ENCODE assay signal across 12 mouse cellular contexts in the genomic region with DNA sequence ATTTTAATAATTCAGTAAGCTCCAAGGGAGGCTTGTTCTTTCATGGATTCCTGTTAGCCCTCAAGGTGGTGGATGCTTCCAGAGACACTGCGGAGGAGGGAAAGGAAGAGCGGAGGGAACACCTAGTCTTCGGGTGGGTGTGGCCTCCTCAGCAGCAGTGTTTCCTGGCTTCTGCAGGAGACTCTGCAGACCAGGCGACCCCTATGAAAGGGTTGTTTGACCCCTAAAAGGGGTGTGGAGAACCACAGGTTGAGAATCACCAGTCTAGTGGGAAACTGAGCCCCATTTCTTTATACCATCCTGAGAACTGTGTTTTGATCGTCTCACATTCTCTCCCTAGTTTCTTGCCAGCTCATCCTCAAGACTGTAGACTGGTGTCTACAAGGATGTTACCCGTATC.
A peak's percentile ranks its signal among the peaks of the same experiment; 100 is the strongest.
DNase-seq lines count a peak whose midpoint lies in the region; ATAC-seq and TF ChIP-seq lines count a peak whose summit lies in the region.
"Had no signal": no experiment of that assay in that cellular context is flagged by ENCODE, and none has a peak within 500 bp of the region (broad histone marks: within the 10 kb centered on the region; RNA-seq: fewer than 3 reads in every experiment).

No protein-coding gene starts in this region.

- H3K4me1 ChIP-seq in neural tube, embryonic 12.5 days = peaks cover 17% of the 10 kb centered on the region

- H3K4me3 ChIP-seq in layer of hippocampus, adult 2 months = no peak overlapping the region
- no peak overlapping the region for H3K4me3 ChIP-seq in neural tube, embryonic 12.5 days
- H3K4me3 ChIP-seq: liver, embryonic 15.5 days had no signal

- no peaks in the 10 kb centered on the region for H3K36me3 ChIP-seq in neural tube, embryonic 12.5 days
- H3K36me3 ChIP-seq: heart, embryonic 13.5 days; liver, embryonic 15.5 days had no signal

- ATAC-seq in erythroid progenitor cell, adult 5-6 weeks (replicated peaks; ENCODE audit: low FRiP score, poor library complexity, severe bottlenecking) = 0 out of 2 replicates have a peak, but pooled peaks have one; percentile 11
- no peak for ATAC-seq in neural tube, embryonic 12.5 days (ENCODE audit: low FRiP score, low read depth)
- ATAC-seq: Patski had no signal

- no peak for DNase-seq in layer of hippocampus, adult 2 months (ENCODE audit: low spot score in 2 of 2)
- DNase-seq in layer of hippocampus, adult 11-12 months (ENCODE audit: low spot score) = no peak
- DNase-seq in R1 (ENCODE audit: low read depth, low spot score) = peak; percentile 46
- no peak for DNase-seq in adrenal gland, postnatal 10 days
- DNase-seq in left cerebral cortex, adult 11 months (ENCODE audit: low spot score) = no peak
- DNase-seq: left cerebral cortex, postnatal 4 days; thymus, adult 18-20 months had no signal

- peak overlapping the region; percentile 62; the same call in 1 of the 2 replicates for H3K27ac ChIP-seq in layer of hippocampus, adult 2 months
- H3K27ac ChIP-seq in neural tube, embryonic 12.5 days = no peak overlapping the region
- H3K27ac ChIP-seq: liver, embryonic 15.5 days had no signal

- H3K9me3 ChIP-seq in neural tube, embryonic 12.5 days = no peaks in the 10 kb centered on the region
- H3K9me3 ChIP-seq: heart, embryonic 13.5 days; liver, embryonic 15.5 days had no signal

- TF ChIP-seq CTCF in layer of hippocampus, adult 2 months (conservative IDR thresholded peaks at IDR 0.05) = no peak

- 0 out of 2 replicates have a peak overlapping the region, but pooled peaks have one; percentile 52 for H3K4me2 ChIP-seq in neural tube, embryonic 12.5 days (replicated peaks)

- no peak overlapping the region for H3K9ac ChIP-seq in neural tube, embryonic 12.5 days
- H3K9ac ChIP-seq: liver, embryonic 15.5 days had no signal

- 84% methylated on average over 6 of the region's 6 CpGs for WGBS in neural tube, embryonic 12.5 days

- no peaks in the 10 kb centered on the region for H3K27me3 ChIP-seq in neural tube, embryonic 12.5 days (replicated peaks)
- H3K27me3 ChIP-seq: liver, embryonic 15.5 days; Patski had no signal
